Mouse (Mus musculus): ENCODE results near the gene Bod1l. TPM values are rescaled to one million over a fixed set of nuclear protein-coding genes. Genes with fewer than 3 reads are reported as not detected.

Gene Bod1l
- 17.2 and 18.1 TPM in 2 replicates for polyA plus RNA-seq (2016; fragmentation: Nextera tagmentation; extraction: Ambion mirVana)

GRCm38 (mm10) chr5:41844147-41844529 is at the start of gene Bod1l:
Gene Bod1l (minus strand): TSS chr5:41844315.
- H3K9me3 ChIP-seq, result no peaks in the 10 kb centered on the region
- peaks cover 21% of the 10 kb centered on the region for H3K4me1 ChIP-seq
- H3K36me3 ChIP-seq (replicated peaks), result peaks cover 5% of the 10 kb centered on the region
- H3K27ac ChIP-seq, result peak within 1 kb of the TSS; percentile 90
- H3K4me3 ChIP-seq, result peak within 1 kb of the TSS; percentile 96
- DNase-seq (ENCODE audit: extremely low spot score, low spot score), result peak; percentile 92
- under 1% methylated on average over 38 of the region's 38 CpGs for WGBS
- H3K27me3 ChIP-seq (ENCODE audit: poor library complexity, severe bottlenecking), result no peaks in the 10 kb centered on the region

- DNase-seq (ENCODE audit: extremely low spot score, low spot score), result no peak
- Histone ChIP-seq H3K4me3 (no peak overlapping the region), H3K27me3 (ENCODE audit: poor library complexity, severe bottlenecking) (no peaks in the 10 kb centered on the region), H3K36me3 (replicated peaks) (no peaks in the 10 kb centered on the region), H3K9me3 (no peaks in the 10 kb centered on the region), H3K27ac (no peak overlapping the region), H3K4me1 (peaks cover 8% of the 10 kb centered on the region; the same call in 1 of the 2 replicates)
- 81% methylated on average over 6 of the region's 6 CpGs for WGBS
These were observed 49.2 kb upstream of the Bod1l start for GRCm38 (mm10) chr5:41893351-41893750.

- peaks cover 8% of the 10 kb centered on the region; the same call in 1 of the 2 replicates for H3K4me1 ChIP-seq
- no peaks in the 10 kb centered on the region for H3K36me3 ChIP-seq (replicated peaks)
- no peak overlapping the region for H3K4me3 ChIP-seq
- 79% methylated on average over 5 of the region's 5 CpGs for WGBS
- H3K27me3 ChIP-seq (ENCODE audit: poor library complexity, severe bottlenecking), result no peaks in the 10 kb centered on the region
- H3K9me3 ChIP-seq, result no peaks in the 10 kb centered on the region
- no peak for DNase-seq (ENCODE audit: extremely low spot score, low spot score)
- no peak overlapping the region for H3K27ac ChIP-seq
These were observed 46.8 kb upstream of the Bod1l start for GRCm38 (mm10) chr5:41890871-41891270.

- Histone ChIP-seq H3K36me3 (replicated peaks) (no peaks in the 10 kb centered on the region), H3K9me3 (no peaks in the 10 kb centered on the region), H3K4me1 (peaks cover 8% of the 10 kb centered on the region; the same call in 1 of the 2 replicates), H3K27ac (0 out of 2 replicates have a peak overlapping the region, but pooled peaks have one; percentile 11), H3K4me3 (no peak overlapping the region), H3K27me3 (ENCODE audit: poor library complexity, severe bottlenecking) (no peaks in the 10 kb centered on the region; the same call in 1 of the 2 replicates)
- DNase-seq (ENCODE audit: extremely low spot score, low spot score), result no peak
- WGBS, result 82% methylated on average over 8 of the region's 8 CpGs
These were observed 45.2 kb upstream of the Bod1l start for GRCm38 (mm10) chr5:41889245-41889849.

- no peak overlapping the region for H3K27ac ChIP-seq
- WGBS, result 75% methylated on average over 3 of the region's 3 CpGs
These were observed 44.7 kb upstream of the Bod1l start for GRCm38 (mm10) chr5:41888834-41889233.

GRCm38 (mm10) chr5:41887738-41888137 is 43.6 kb upstream of the Bod1l start:
- peaks cover 8% of the 10 kb centered on the region; the same call in 1 of the 2 replicates for H3K4me1 ChIP-seq
- H3K27me3 ChIP-seq (ENCODE audit: poor library complexity, severe bottlenecking), result peaks cover 6% of the 10 kb centered on the region
- H3K9me3 ChIP-seq, result no peaks in the 10 kb centered on the region
- WGBS, result 13% methylated on average over 4 of the region's 4 CpGs
- H3K4me3 ChIP-seq, result no peak overlapping the region
- peak; percentile 64 for DNase-seq (ENCODE audit: extremely low spot score, low spot score)
- H3K27ac ChIP-seq, result no peak overlapping the region
- no peaks in the 10 kb centered on the region for H3K36me3 ChIP-seq (replicated peaks)

More at GRCm38 (mm10) chr5:41888834-41889233, 44.7 kb upstream of the Bod1l start:
- DNase-seq (ENCODE audit: extremely low spot score, low spot score), result no peak
- Histone ChIP-seq H3K9me3 (no peaks in the 10 kb centered on the region), H3K4me3 (no peak overlapping the region), H3K36me3 (replicated peaks) (no peaks in the 10 kb centered on the region), H3K4me1 (peaks cover 8% of the 10 kb centered on the region; the same call in 1 of the 2 replicates), H3K27me3 (ENCODE audit: poor library complexity, severe bottlenecking) (peaks cover 3% of the 10 kb centered on the region)

GRCm38 (mm10) chr5:41884563-41884962 is 40.4 kb upstream of the Bod1l start:
- H3K4me1 ChIP-seq, result no peaks in the 10 kb centered on the region
- H3K27me3 ChIP-seq (ENCODE audit: poor library complexity, severe bottlenecking), result peaks cover 6% of the 10 kb centered on the region
- no peak overlapping the region for H3K4me3 ChIP-seq
- no peaks in the 10 kb centered on the region for H3K9me3 ChIP-seq
- no peak overlapping the region for H3K27ac ChIP-seq
- no peaks in the 10 kb centered on the region for H3K36me3 ChIP-seq (replicated peaks)
- DNase-seq (ENCODE audit: extremely low spot score, low spot score), result peak; percentile 55
- 29% methylated on average over 12 of the region's 12 CpGs for WGBS

- H3K9me3 ChIP-seq, result peaks cover 10% of the 10 kb centered on the region
These were observed 27.0 kb upstream of the Bod1l start for GRCm38 (mm10) chr5:41871164-41871563.

GRCm38 (mm10) chr5:41855781-41856180 is 11.7 kb upstream of the Bod1l start:
- Histone ChIP-seq H3K4me1 (no peaks in the 10 kb centered on the region), H3K9me3 (no peaks in the 10 kb centered on the region), H3K36me3 (replicated peaks) (no peaks in the 10 kb centered on the region), H3K4me3 (no peak overlapping the region), H3K27ac (no peak overlapping the region), H3K27me3 (ENCODE audit: poor library complexity, severe bottlenecking) (no peaks in the 10 kb centered on the region)
- WGBS, result 87% methylated on average over 2 of the region's 2 CpGs
- DNase-seq (ENCODE audit: extremely low spot score, low spot score), result no peak

More at GRCm38 (mm10) chr5:41871164-41871563, 27.0 kb upstream of the Bod1l start:
- DNase-seq (ENCODE audit: extremely low spot score, low spot score), result no peak
- Histone ChIP-seq H3K4me3 (no peak overlapping the region), H3K4me1 (no peaks in the 10 kb centered on the region), H3K27me3 (ENCODE audit: poor library complexity, severe bottlenecking) (no peaks in the 10 kb centered on the region), H3K27ac (no peak overlapping the region), H3K36me3 (replicated peaks) (no peaks in the 10 kb centered on the region)
- WGBS, result 89% methylated on average over 2 of the region's 2 CpGs

- H3K9me3 ChIP-seq, result no peaks in the 10 kb centered on the region
- DNase-seq (ENCODE audit: extremely low spot score, low spot score), result no peak
- no peak overlapping the region for H3K27ac ChIP-seq
- 76% methylated on average over 2 of the region's 2 CpGs for WGBS
- peaks cover 5% of the 10 kb centered on the region for H3K36me3 ChIP-seq (replicated peaks)
- peaks cover 21% of the 10 kb centered on the region for H3K4me1 ChIP-seq
- H3K27me3 ChIP-seq (ENCODE audit: poor library complexity, severe bottlenecking), result no peaks in the 10 kb centered on the region
- H3K4me3 ChIP-seq, result peak overlapping the region; percentile 96; the same call in 1 of the 2 replicates
These were observed 1.4 kb upstream of the Bod1l start for GRCm38 (mm10) chr5:41845558-41845937.

- 17% methylated on average over 16 of the region's 16 CpGs for WGBS
These were observed 874 bp upstream of the Bod1l start for GRCm38 (mm10) chr5:41844820-41845557.

GRCm38 (mm10) chr5:41843419-41844146 is 532 bp downstream of the Bod1l start:
- 1% methylated on average over 46 of the region's 46 CpGs for WGBS
- no peaks in the 10 kb centered on the region for H3K27me3 ChIP-seq (ENCODE audit: poor library complexity, severe bottlenecking)
- peak overlapping the region; percentile 90 for H3K27ac ChIP-seq
- H3K36me3 ChIP-seq (replicated peaks), result peaks cover 5% of the 10 kb centered on the region
- peak overlapping the region; percentile 96 for H3K4me3 ChIP-seq
- H3K9me3 ChIP-seq, result no peaks in the 10 kb centered on the region
- H3K4me1 ChIP-seq, result peaks cover 21% of the 10 kb centered on the region
- no peak for DNase-seq (ENCODE audit: extremely low spot score, low spot score)

More at GRCm38 (mm10) chr5:41844820-41845557, 874 bp upstream of the Bod1l start:
- no peaks in the 10 kb centered on the region for H3K27me3 ChIP-seq (ENCODE audit: poor library complexity, severe bottlenecking)
- H3K4me1 ChIP-seq, result peaks cover 21% of the 10 kb centered on the region
- H3K27ac ChIP-seq, result peak overlapping the region; percentile 65
- peak overlapping the region; percentile 96 for H3K4me3 ChIP-seq
- H3K9me3 ChIP-seq, result no peaks in the 10 kb centered on the region
- peaks cover 5% of the 10 kb centered on the region for H3K36me3 ChIP-seq (replicated peaks)
- DNase-seq (ENCODE audit: extremely low spot score, low spot score), result peak; percentile 31
